Mouse (Mus musculus): Measurements from ENCODE around the gene Olfr533. TPM values are rescaled to one million over a fixed set of nuclear protein-coding genes. Genes with fewer than 3 reads are reported as not detected.
"Not testable (repeated sequence)": the region's sequence is repeated elsewhere in the genome, so short reads cannot be mapped to it uniquely, and the experiment has no call there.

The Olfr533 gene
- not detected in 2 replicates for polyA plus RNA-seq (2015; fragmentation: Nextera tagmentation; extraction: Ambion mirVana)

- H3K4me3 ChIP-seq; H3K4me1 ChIP-seq; H3K36me3 ChIP-seq; H3K4me2 ChIP-seq; ATAC-seq (ENCODE audit: insufficient number of reproducible peaks, low FRiP score, low TSS enrichment, low read depth); H3K27me3 ChIP-seq; H3K27ac ChIP-seq; H3K9me3 ChIP-seq; H3K9ac ChIP-seq: not testable (repeated sequence)
- WGBS, result no CpG with 5 or more reads among the region's 1 CpGs
These were observed at the start of gene Olfr533 for GRCm38 (mm10) chr7:140463070-140463469. TSS of gene Olfr533 (plus strand) at chr7:140463370.

GRCm38 (mm10) chr7:140421539-140421938 lies 41.6 kb upstream of the Olfr533 start, which contains the start of gene Olfr532:
TSS of gene Olfr532 (minus strand) at chr7:140421639.
- Histone ChIP-seq H3K9ac (no peak within 1 kb of the TSS), H3K9me3 (no peaks in the 10 kb centered on the region), H3K4me3 (no peak within 1 kb of the TSS), H3K4me2 (no peak within 1 kb of the TSS), H3K36me3 (no peaks in the 10 kb centered on the region), H3K27me3 (no peaks in the 10 kb centered on the region), H3K27ac (no peak within 1 kb of the TSS), H3K4me1 (no peaks in the 10 kb centered on the region)
- 84% methylated on average over 1 of the region's 1 CpGs for WGBS
- ATAC-seq (ENCODE audit: insufficient number of reproducible peaks, low FRiP score, low TSS enrichment, low read depth), result no peak

GRCm38 (mm10) chr7:140443141-140443540 lies 20.0 kb upstream of the Olfr533 start:
- Histone ChIP-seq H3K4me2 (no peak overlapping the region), H3K4me1 (no peaks in the 10 kb centered on the region), H3K9ac (no peak overlapping the region), H3K36me3 (no peaks in the 10 kb centered on the region), H3K27ac (no peak overlapping the region), H3K27me3 (no peaks in the 10 kb centered on the region), H3K4me3 (no peak overlapping the region), H3K9me3 (no peaks in the 10 kb centered on the region)
- no peak for ATAC-seq (ENCODE audit: insufficient number of reproducible peaks, low FRiP score, low TSS enrichment, low read depth)
- 73% methylated on average over 1 of the region's 1 CpGs for WGBS

- Histone ChIP-seq H3K36me3 (no peaks in the 10 kb centered on the region), H3K9me3 (no peaks in the 10 kb centered on the region), H3K4me1 (no peaks in the 10 kb centered on the region), H3K4me2 (no peak overlapping the region), H3K27ac (no peak overlapping the region), H3K27me3 (no peaks in the 10 kb centered on the region), H3K9ac (no peak overlapping the region), H3K4me3 (no peak overlapping the region)
- ATAC-seq (ENCODE audit: insufficient number of reproducible peaks, low FRiP score, low TSS enrichment, low read depth), result no peak
- WGBS, result 68% methylated on average over 1 of the region's 1 CpGs
These were observed 14.7 kb downstream of the Olfr533 start for GRCm38 (mm10) chr7:140477886-140478285.

GRCm38 (mm10) chr7:140478733-140479132 lies 15.6 kb downstream of the Olfr533 start:
- ATAC-seq (ENCODE audit: insufficient number of reproducible peaks, low FRiP score, low TSS enrichment, low read depth), result no peak
- H3K27ac ChIP-seq, result no peak overlapping the region
- H3K4me3 ChIP-seq, result no peak overlapping the region
- H3K9me3 ChIP-seq, result no peaks in the 10 kb centered on the region
- H3K4me2 ChIP-seq, result no peak overlapping the region
- no peak overlapping the region for H3K9ac ChIP-seq
- no peaks in the 10 kb centered on the region for H3K36me3 ChIP-seq
- H3K4me1 ChIP-seq, result no peaks in the 10 kb centered on the region
- 96% methylated on average over 1 of the region's 1 CpGs for WGBS
- H3K27me3 ChIP-seq, result no peaks in the 10 kb centered on the region

- H3K9ac ChIP-seq, result no peak within 1 kb of the TSS
- H3K4me1 ChIP-seq, result no peaks in the 10 kb centered on the region
- H3K27ac ChIP-seq, result no peak within 1 kb of the TSS
- 77% methylated on average over 1 of the region's 1 CpGs for WGBS
- ATAC-seq (ENCODE audit: insufficient number of reproducible peaks, low FRiP score, low TSS enrichment, low read depth), result no peak
- H3K36me3 ChIP-seq, result no peaks in the 10 kb centered on the region
- H3K4me2 ChIP-seq, result no peak within 1 kb of the TSS
- no peak within 1 kb of the TSS for H3K4me3 ChIP-seq
- no peaks in the 10 kb centered on the region for H3K9me3 ChIP-seq
- H3K27me3 ChIP-seq, result no peaks in the 10 kb centered on the region
These were observed 20.7 kb downstream of the Olfr533 start, which contains the start of gene Olfr535 for GRCm38 (mm10) chr7:140483916-140484315. TSS of gene Olfr535 (plus strand) at chr7:140484216.

GRCm38 (mm10) chr7:140488981-140489380 lies 25.8 kb downstream of the Olfr533 start:
- H3K27ac ChIP-seq, result no peak overlapping the region
- H3K9me3 ChIP-seq, result no peaks in the 10 kb centered on the region
- no peaks in the 10 kb centered on the region for H3K27me3 ChIP-seq
- 97% methylated on average over 1 of the region's 1 CpGs for WGBS
- H3K4me3 ChIP-seq, result no peak overlapping the region
- no peaks in the 10 kb centered on the region for H3K36me3 ChIP-seq
- H3K9ac ChIP-seq, result no peak overlapping the region
- no peaks in the 10 kb centered on the region for H3K4me1 ChIP-seq
- no peak for ATAC-seq (ENCODE audit: insufficient number of reproducible peaks, low FRiP score, low TSS enrichment, low read depth)
- H3K4me2 ChIP-seq, result no peak overlapping the region

GRCm38 (mm10) chr7:140494231-140494630 lies 31.1 kb downstream of the Olfr533 start:
- Histone ChIP-seq H3K4me1 (no peaks in the 10 kb centered on the region), H3K4me3 (no peak overlapping the region), H3K9me3 (no peaks in the 10 kb centered on the region), H3K27me3 (no peaks in the 10 kb centered on the region), H3K27ac (no peak overlapping the region), H3K9ac (no peak overlapping the region), H3K36me3 (no peaks in the 10 kb centered on the region), H3K4me2 (no peak overlapping the region)
- no peak for ATAC-seq (ENCODE audit: insufficient number of reproducible peaks, low FRiP score, low TSS enrichment, low read depth)
- 11% methylated on average over 2 of the region's 2 CpGs for WGBS

GRCm38 (mm10) chr7:140494702-140495101 lies 31.5 kb downstream of the Olfr533 start:
- H3K4me2 ChIP-seq, result no peak overlapping the region
- H3K27ac ChIP-seq, result no peak overlapping the region
- no peaks in the 10 kb centered on the region for H3K36me3 ChIP-seq
- no peaks in the 10 kb centered on the region for H3K27me3 ChIP-seq
- no peaks in the 10 kb centered on the region for H3K4me1 ChIP-seq
- ATAC-seq (ENCODE audit: insufficient number of reproducible peaks, low FRiP score, low TSS enrichment, low read depth), result no peak
- H3K9ac ChIP-seq, result no peak overlapping the region
- no peak overlapping the region for H3K4me3 ChIP-seq
- H3K9me3 ChIP-seq, result no peaks in the 10 kb centered on the region

- H3K4me3 ChIP-seq; H3K27me3 ChIP-seq; H3K4me2 ChIP-seq; H3K9ac ChIP-seq; H3K36me3 ChIP-seq; H3K9me3 ChIP-seq; H3K27ac ChIP-seq; ATAC-seq (ENCODE audit: insufficient number of reproducible peaks, low FRiP score, low TSS enrichment, low read depth); H3K4me1 ChIP-seq: not testable (repeated sequence)
- 92% methylated on average over 2 of the region's 2 CpGs for WGBS
These were observed 44.3 kb downstream of the Olfr533 start, which contains the start of gene Olfr536 for GRCm38 (mm10) chr7:140507346-140508021. TSS of gene Olfr536 (minus strand) at chr7:140507396.
